Mouse (Mus musculus) spleen, adult 2 months (tissue): ENCODE data around the gene Zfp42. TPM values are rescaled to one million over a fixed set of nuclear protein-coding genes. Genes with fewer than 3 reads are reported as not detected.

Experiments
- DNase-seq, 2 experiments: peaks; one replicate each; pipeline versions ENCODE4 v3.0.0 to v3.0.0-alpha.2; 2012 to 2021; ENCODE audit warnings: low spot score in 2 of 2, low read depth in 1 of 2
- H3K27ac ChIP-seq: fragments of 200-500 bp; 2 replicates; pipeline ENCODE4 v1.5.1; 2012; ENCODE audit warnings: low read length, inconsistent platforms; ENCODE audit not compliant: insufficient read depth
- H3K27me3 ChIP-seq: fragments of 200-500 bp; 2 replicates; pipeline ENCODE4 v1.6.1; 2012; ENCODE audit warnings: mild to moderate bottlenecking, moderate library complexity, low read length, inconsistent platforms; ENCODE audit not compliant: control insufficient read depth, insufficient read depth
- H3K36me3 ChIP-seq: fragments of 200-500 bp; 2 replicates; pipeline ENCODE4 v1.6.1; 2012; ENCODE audit warnings: mild to moderate bottlenecking, low read length, inconsistent platforms; ENCODE audit not compliant: control insufficient read depth, insufficient read depth
- H3K4me1 ChIP-seq: fragments of 200-500 bp; 2 replicates; pipeline ENCODE4 v1.6.1; 2011; ENCODE audit warnings: inconsistent platforms; ENCODE audit not compliant: control insufficient read depth, insufficient read depth, insufficient read length
- H3K4me3 ChIP-seq: fragments of 200-500 bp; 2 replicates; pipeline ENCODE4 v1.5.1; 2011; ENCODE audit warnings: mild to moderate bottlenecking, inconsistent platforms; ENCODE audit not compliant: insufficient read depth, insufficient read length; ENCODE audit errors: extremely low read depth
- CTCF ChIP-seq: fragments of 200-500 bp; IDR thresholded peaks from 2 replicates; pipeline ENCODE4 v1.5.1; 2011; ENCODE audit warnings: mild to moderate bottlenecking, inconsistent platforms; ENCODE audit not compliant: insufficient read depth, insufficient read length, insufficient replicate concordance; ENCODE audit errors: extremely low read depth
- POLR2A ChIP-seq: fragments of 200-500 bp; IDR thresholded peaks from 2 replicates; pipeline ENCODE4 v1.6.1; 2011; ENCODE audit warnings: low read depth, low read length, inconsistent platforms
- WGBS: fragments of 180-500 bp; shearing (Covaris S2); methylation state at CpG from one replicate; pipeline ENCODE4 v1.1.7; 2018; 5-methylcytosine and 5-hydroxymethylcytosine counted together
- polyA plus RNA-seq: library from polyadenylated mRNA; depleted of rRNA; stranded (reverse); fragments of >200 nt; gene quantifications from 2 replicates; pipeline ENCODE4 v1.2.3, GENCODE M21; 2012

The Zfp42 gene
- polyA plus RNA-seq, 1 experiment: not detected

DNA sequence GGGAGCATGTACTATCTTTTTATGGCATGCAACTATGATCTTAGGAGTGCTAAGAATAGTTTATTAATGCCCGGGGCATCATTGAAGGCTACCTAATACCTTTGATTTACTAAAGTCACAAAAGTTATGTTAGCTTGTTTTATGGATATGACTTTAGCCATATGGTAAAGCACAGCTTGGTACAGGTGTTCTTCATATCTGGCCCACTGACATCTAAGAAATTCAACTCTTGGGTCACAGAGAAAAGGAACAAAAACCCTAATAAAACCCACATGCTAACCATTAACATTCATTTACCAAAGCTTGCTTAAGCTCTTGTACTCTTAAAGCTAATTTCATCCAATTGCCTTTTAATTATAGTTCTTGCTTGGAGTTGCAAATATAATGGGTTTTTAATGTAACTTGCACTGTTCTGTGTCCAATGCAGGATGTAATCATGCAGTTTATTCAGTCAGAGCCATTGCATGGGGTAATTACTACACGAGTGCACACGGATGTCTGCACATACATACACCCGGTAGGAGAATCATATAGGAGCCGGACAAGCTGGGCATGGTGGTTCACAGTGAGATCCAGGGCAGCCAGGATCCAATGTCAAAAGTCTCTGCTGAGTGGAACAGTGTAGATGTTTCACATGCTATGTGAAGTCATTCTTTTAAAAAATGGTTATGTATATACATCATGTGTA lies 16.2 kb downstream of the Zfp42 start:
- Histone ChIP-seq H3K36me3 (no peaks in the 10 kb centered on the region), H3K4me3 (no peak overlapping the region), H3K4me1 (no peaks in the 10 kb centered on the region), H3K27ac (no peak overlapping the region), H3K27me3 (no peaks in the 10 kb centered on the region)
- no peak for TF ChIP-seq POLR2A
- no peak for TF ChIP-seq CTCF
- 92% methylated on average over 5 of the region's 5 CpGs for WGBS
- no peak for DNase-seq

DNA sequence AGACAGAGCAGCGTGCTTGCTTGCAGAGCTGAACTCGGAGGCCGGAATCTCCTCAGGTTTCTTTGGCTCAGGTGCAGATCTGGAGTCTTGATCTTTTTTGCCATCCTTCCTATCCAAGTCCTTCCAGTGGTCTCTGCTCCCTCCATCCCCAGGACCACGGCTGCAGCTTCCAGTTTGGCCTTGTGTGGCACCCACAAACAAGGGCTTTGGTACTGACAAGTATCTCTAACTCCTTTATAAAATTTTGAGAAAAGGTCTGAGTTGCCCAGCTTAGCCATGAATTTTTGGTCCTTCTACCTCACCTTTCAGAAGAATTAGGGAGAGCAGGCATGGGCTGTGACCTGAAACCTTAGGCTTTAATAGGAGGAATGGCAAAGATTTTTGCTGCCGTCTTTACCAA lies 17.0 kb downstream of the Zfp42 start:
- no peak overlapping the region for H3K4me3 ChIP-seq
- TF ChIP-seq POLR2A: no peak
- H3K4me1 ChIP-seq: no peaks in the 10 kb centered on the region
- H3K27ac ChIP-seq: no peak overlapping the region
- 92% methylated on average over 5 of the region's 5 CpGs for WGBS
- H3K36me3 ChIP-seq: no peaks in the 10 kb centered on the region
- DNase-seq: no peak
- H3K27me3 ChIP-seq: no peaks in the 10 kb centered on the region

DNA sequence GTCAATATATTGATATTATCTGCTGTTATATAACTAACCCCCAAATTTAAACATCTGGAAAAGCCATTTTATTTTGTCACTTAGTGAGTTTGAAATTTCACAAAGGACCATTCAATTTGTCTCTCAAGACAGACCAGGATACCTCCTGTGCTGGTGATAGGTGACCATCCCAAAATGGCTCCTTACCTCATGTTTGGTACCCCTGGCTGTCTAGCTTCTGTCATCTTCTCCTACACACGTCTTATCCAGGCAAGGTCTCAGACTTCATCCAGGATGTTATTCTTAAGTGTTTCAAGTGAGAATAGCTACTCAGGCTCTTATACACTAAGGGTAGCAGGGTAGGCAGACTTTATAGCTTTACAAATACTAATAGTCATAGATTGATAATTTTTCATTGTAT lies 17.9 kb downstream of the Zfp42 start:
- Histone ChIP-seq H3K4me1 (no peaks in the 10 kb centered on the region), H3K4me3 (no peak overlapping the region), H3K27me3 (no peaks in the 10 kb centered on the region), H3K27ac (no peak overlapping the region), H3K36me3 (no peaks in the 10 kb centered on the region)
- TF ChIP-seq CTCF (no peak), POLR2A (no peak)
- WGBS: 88% methylated on average over 1 of the region's 1 CpGs
- no peak for DNase-seq

DNA sequence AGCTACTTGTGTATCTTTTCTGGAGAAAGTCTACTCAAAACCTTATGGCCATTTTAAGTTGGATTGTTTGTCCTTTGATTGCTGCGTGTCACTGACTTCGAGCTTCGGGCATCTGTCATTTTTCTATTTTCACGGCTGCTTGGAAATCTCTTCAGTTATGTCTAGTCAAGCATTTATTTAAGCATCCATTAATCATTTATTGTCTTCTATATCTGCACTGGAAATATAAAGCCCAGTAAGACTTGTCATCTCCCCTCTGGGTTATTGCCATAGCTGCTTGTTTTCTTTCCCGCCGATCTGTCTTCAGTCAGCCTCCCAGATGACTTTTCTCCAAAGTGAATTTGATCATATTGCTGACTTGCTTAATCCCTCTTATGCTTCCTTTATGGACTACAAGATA lies 19.3 kb downstream of the Zfp42 start:
- Histone ChIP-seq H3K4me1 (no peaks in the 10 kb centered on the region), H3K27me3 (no peaks in the 10 kb centered on the region), H3K36me3 (no peaks in the 10 kb centered on the region), H3K4me3 (no peak overlapping the region), H3K27ac (no peak overlapping the region)
- DNase-seq: no peak
- 95% methylated on average over 6 of the region's 6 CpGs for WGBS
- no peak for TF ChIP-seq CTCF
- TF ChIP-seq POLR2A: no peak

DNA sequence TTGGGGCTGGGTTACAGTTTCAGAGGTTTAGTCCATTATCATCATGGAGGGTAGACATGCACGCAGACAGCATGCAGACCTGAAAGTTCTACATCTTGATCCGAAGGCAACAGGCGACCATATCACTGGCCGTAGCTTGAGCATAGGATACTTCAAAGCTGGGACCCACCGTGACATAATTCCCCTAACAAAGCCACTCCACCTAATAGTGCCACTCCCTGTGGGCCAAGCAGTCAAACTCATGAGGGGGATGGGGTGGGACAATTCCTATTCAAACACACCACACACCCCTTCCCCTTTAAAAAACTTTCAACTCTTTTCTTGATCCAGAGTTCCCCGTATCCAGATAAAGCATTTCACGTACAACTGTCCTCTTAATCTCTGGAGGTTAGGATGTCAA lies 23.5 kb downstream of the Zfp42 start:
- no peak overlapping the region for H3K4me3 ChIP-seq
- WGBS: 93% methylated on average over 7 of the region's 7 CpGs
- DNase-seq: no peak
- no peaks in the 10 kb centered on the region for H3K36me3 ChIP-seq
- H3K27me3 ChIP-seq: no peaks in the 10 kb centered on the region
- TF ChIP-seq POLR2A: no peak
- TF ChIP-seq CTCF: no peak
- H3K27ac ChIP-seq: no peak overlapping the region
- no peaks in the 10 kb centered on the region for H3K4me1 ChIP-seq

DNA sequence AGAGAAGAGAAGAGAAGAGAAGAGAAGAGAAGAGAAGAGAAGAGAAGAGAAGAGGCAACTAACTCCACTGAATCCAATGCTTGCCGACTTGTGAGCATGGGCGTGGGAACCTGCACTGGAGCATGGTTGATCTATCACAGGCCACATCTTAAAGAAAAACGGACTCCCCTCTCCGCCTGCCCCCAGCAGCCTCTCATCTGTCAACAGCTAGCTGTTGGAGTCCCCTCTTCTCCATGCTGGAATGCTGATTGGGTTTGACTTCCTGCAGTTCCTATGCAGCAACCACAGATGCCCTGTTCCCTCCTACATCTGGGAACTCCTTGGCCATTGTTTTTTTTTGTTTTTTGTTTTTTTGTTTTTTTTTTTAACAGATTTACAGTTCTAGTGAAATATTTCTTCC lies 28.4 kb downstream of the Zfp42 start:
- Histone ChIP-seq H3K27me3 (no peaks in the 10 kb centered on the region), H3K4me3 (no peak overlapping the region), H3K4me1 (no peaks in the 10 kb centered on the region), H3K36me3 (no peaks in the 10 kb centered on the region), H3K27ac (no peak overlapping the region)
- TF ChIP-seq POLR2A (no peak), CTCF (no peak)
- WGBS: 74% methylated on average over 4 of the region's 4 CpGs
- DNase-seq: no peak

DNA sequence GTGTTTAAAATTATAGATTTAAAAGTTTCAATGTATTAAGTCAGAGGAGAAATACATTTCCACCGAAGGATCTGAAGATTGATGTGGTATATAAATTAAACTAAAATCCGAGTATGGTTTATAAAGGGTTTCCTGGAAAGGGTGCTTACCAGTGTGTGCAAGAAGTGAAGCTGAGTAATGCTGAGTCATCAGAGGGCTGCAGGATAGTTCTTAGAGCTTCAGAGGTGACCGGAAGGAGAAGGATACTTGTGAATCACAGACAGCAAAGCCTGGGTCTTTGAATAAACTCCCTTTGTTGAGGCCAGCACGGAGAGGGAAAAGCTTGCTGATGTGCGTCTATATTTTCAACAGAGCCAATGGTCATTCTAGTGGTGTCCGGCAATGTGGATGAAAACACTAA lies 45.8 kb downstream of the Zfp42 start:
- TF ChIP-seq CTCF (no peak), POLR2A (no peak)
- no peaks in the 10 kb centered on the region for H3K4me1 ChIP-seq
- WGBS: 81% methylated on average over 6 of the region's 6 CpGs
- no peaks in the 10 kb centered on the region for H3K27me3 ChIP-seq
- H3K4me3 ChIP-seq: no peak overlapping the region
- DNase-seq: no peak
- no peaks in the 10 kb centered on the region for H3K36me3 ChIP-seq
- H3K27ac ChIP-seq: no peak overlapping the region
